Mouse (Mus musculus) lung, embryonic 14.5 days (tissue): ENCODE results near the gene Ddx46. TPM values are rescaled to one million over a fixed set of nuclear protein-coding genes. Genes with fewer than 3 reads are reported as not detected.
"Not testable (repeated sequence)": the region's sequence is repeated elsewhere in the genome, so short reads cannot be mapped to it uniquely, and the experiment has no call there.

Experiments used
- ATAC-seq: fragments of 200-750 bp; cut with Nextera tagmentation; 2 replicates; pipeline ENCODE4 v1.8.0; 2017; ENCODE audit warnings: mild to moderate bottlenecking, moderate TSS enrichment, moderate library complexity; ENCODE audit not compliant: insufficient read depth
- DNase-seq: peaks from one replicate; pipeline ENCODE4 v3.0.0-alpha.2; 2015
- H3K27ac ChIP-seq: fragments of 300-500 bp; sonication (generic); 2 replicates; pipeline ENCODE4 v1.5.1; 2014; ENCODE audit warnings: low read depth, mild to moderate bottlenecking, moderate library complexity
- H3K27me3 ChIP-seq: fragments of 300-500 bp; sonication (generic); 2 replicates; pipeline ENCODE4 v1.6.1; 2014; ENCODE audit warnings: low read length, control low read depth; ENCODE audit not compliant: insufficient read depth
- H3K36me3 ChIP-seq: fragments of 300-500 bp; sonication (generic); 2 replicates; pipeline ENCODE4 v1.6.1; 2014; ENCODE audit warnings: control low read depth; ENCODE audit not compliant: insufficient read depth
- H3K4me1 ChIP-seq: fragments of 300-500 bp; sonication (generic); 2 replicates; pipeline ENCODE4 v1.6.1; 2014; ENCODE audit warnings: antibody characterized with exemption, control low read depth; ENCODE audit not compliant: insufficient read depth
- H3K4me2 ChIP-seq: fragments of 300-500 bp; sonication (generic); 2 replicates; pipeline ENCODE4 v1.6.1; 2014; ENCODE audit warnings: mild to moderate bottlenecking
- H3K4me3 ChIP-seq: fragments of 300-500 bp; sonication (generic); 2 replicates; pipeline ENCODE4 v1.5.1; 2014; ENCODE audit warnings: low read depth, low read length
- H3K9ac ChIP-seq: fragments of 300-500 bp; sonication (generic); 2 replicates; pipeline ENCODE4 v1.6.1; 2014
- H3K9me3 ChIP-seq: fragments of 300-500 bp; sonication (generic); 2 replicates; pipeline ENCODE4 v1.6.1; 2016; ENCODE audit warnings: low read depth, low read length, control low read depth
- CTCF ChIP-seq: IDR thresholded peaks from 2 replicates; pipeline ENCODE4 v1.5.1; 2016; ENCODE audit warnings: antibody characterized with exemption, low read depth
- WGBS: fragments of 180-500 bp; shearing (Covaris S2); extraction: QIAGEN DNeasy Blood & Tissue Kit; methylation state at CpG from one replicate; pipeline ENCODE4 v1.1.7; 2014; 5-methylcytosine and 5-hydroxymethylcytosine counted together
- polyA plus RNA-seq: library from polyadenylated mRNA; unstranded; fragments of >200 nt; fragmentation: Nextera tagmentation; extraction: Ambion mirVana; gene quantifications from 2 replicates; pipeline ENCODE4 v1.2.1, GENCODE M21; 2014

Gene Ddx46
- polyA plus RNA-seq, 1 experiment from 2014 or later = 43.7 TPM

- Histone ChIP-seq H3K4me3 (no peak overlapping the region), H3K9ac (no peak overlapping the region), H3K9me3 (no peaks in the 10 kb centered on the region), H3K4me1 (no peaks in the 10 kb centered on the region), H3K27ac (no peak overlapping the region), H3K4me2 (no peak overlapping the region), H3K36me3 (peaks cover 28% of the 10 kb centered on the region), H3K27me3 (no peaks in the 10 kb centered on the region)
- ATAC-seq (no peak), DNase-seq (no peak)
- 35% methylated on average over 5 of the region's 5 CpGs for WGBS
- TF ChIP-seq CTCF = no peak
These were observed 21.4 kb upstream of the Ddx46 start for GRCm38 (mm10) chr13:55613471-55613870.

DNA sequence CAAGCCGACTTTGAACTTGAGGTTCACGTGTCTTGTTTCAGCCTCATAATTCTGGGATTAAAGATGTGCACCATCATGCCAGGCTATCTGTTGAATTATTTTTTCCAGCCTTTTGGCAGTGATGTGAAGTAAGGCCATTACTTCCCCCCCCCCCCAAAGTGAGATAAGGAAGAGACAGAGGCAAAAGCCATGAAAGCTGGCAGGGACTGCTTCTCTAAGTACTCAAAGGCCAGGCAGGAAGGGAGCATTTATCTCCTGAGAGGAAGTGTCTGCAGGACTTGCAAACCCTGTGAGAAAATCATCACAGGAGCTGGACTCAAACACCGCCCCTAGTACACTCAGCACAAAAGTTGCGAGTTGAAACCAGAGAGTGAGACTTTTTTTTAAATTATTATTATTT, 15.5 kb upstream of the Ddx46 start:
- H3K9ac ChIP-seq = no peak overlapping the region
- ATAC-seq (no peak), DNase-seq (no peak)
- TF ChIP-seq CTCF = no peak
- H3K4me3 ChIP-seq = no peak overlapping the region
- no peak overlapping the region for H3K27ac ChIP-seq
- no peaks in the 10 kb centered on the region for H3K9me3 ChIP-seq
- H3K27me3 ChIP-seq = no peaks in the 10 kb centered on the region
- H3K4me1 ChIP-seq = peaks cover 3% of the 10 kb centered on the region; the same call in 1 of the 2 replicates
- no peak overlapping the region for H3K4me2 ChIP-seq
- 94% methylated on average over 4 of the region's 4 CpGs for WGBS
- no peaks in the 10 kb centered on the region for H3K36me3 ChIP-seq

DNA sequence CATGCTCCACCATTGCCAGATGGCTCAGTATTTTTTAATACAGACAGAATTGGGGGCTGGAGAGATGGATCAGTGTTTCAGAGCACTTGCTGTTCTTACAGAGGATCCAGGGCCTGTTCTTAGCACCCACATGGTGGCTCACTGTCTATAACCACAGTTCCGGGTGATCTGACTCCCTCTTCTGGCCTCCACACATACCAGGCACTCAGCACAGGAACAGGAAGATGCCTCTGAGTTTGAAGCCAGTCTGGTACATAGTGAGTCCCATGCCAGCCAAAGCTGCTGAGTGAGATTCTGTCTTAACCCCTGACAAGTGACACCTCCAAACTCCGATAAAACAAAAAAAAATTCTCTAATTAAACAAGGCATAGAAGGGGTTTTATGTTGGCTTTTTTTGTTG, 14.6 kb upstream of the Ddx46 start:
- Histone ChIP-seq H3K27ac (no peak overlapping the region), H3K9ac (no peak overlapping the region), H3K27me3 (no peaks in the 10 kb centered on the region), H3K36me3 (peaks cover 8% of the 10 kb centered on the region; the same call in 1 of the 2 replicates), H3K4me1 (peaks cover 3% of the 10 kb centered on the region; the same call in 1 of the 2 replicates), H3K4me2 (no peak overlapping the region), H3K4me3 (no peak overlapping the region), H3K9me3 (no peaks in the 10 kb centered on the region)
- no peak for TF ChIP-seq CTCF
- DNase-seq = no peak
- WGBS = 83% methylated on average over 2 of the region's 2 CpGs
- no peak for ATAC-seq

DNA sequence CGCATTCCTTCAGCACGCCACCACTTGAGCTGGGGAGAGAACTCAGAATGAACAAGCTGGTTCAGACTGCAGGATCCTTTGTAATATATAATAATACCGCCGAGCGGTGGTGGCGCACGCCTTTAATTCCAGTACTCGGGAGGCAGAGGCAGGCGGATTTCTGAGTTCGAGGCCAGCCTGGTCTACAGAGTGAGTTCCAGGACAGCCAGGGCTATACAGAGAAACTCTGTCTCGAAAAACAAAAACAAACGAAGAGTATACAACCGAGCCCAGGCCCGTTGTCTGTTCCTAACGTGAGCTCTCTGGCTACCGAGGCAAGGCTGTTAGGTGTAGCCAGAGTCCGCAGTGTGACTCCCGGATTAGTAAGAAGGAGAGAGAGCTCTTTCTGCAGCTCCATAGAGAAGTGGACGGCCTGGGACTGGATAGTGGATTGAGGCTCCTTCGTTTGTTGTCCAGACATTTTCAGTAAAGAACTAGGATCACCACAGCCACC, 12.6 kb upstream of the Ddx46 start:
- DNase-seq = not testable (repeated sequence)
- WGBS = 17% methylated on average over 20 of the region's 20 CpGs

GRCm38 (mm10) chr13:55622649-55623541, 11.9 kb upstream of the Ddx46 start, which contains the start of gene Caml:
Gene Caml, plus strand, starts transcription at chr13:55623005.
- DNase-seq (peak; percentile 98), ATAC-seq (peak; percentile 100)
- Histone ChIP-seq H3K4me3 (peak within 1 kb of the TSS; percentile 85), H3K9me3 (no peaks in the 10 kb centered on the region), H3K4me1 (peaks cover 3% of the 10 kb centered on the region; the same call in 1 of the 2 replicates), H3K36me3 (peaks cover 20% of the 10 kb centered on the region; the same call in 1 of the 2 replicates), H3K27me3 (no peaks in the 10 kb centered on the region), H3K4me2 (peak within 1 kb of the TSS; percentile 91), H3K9ac (peak within 1 kb of the TSS; percentile 78), H3K27ac (peak within 1 kb of the TSS; percentile 88)
- under 1% methylated on average over 59 of the region's 59 CpGs for WGBS
- no peak for TF ChIP-seq CTCF

More for the DNA sequence above, 12.6 kb upstream of the Ddx46 start:
- H3K27ac ChIP-seq = peak overlapping the region; percentile 88; the same call in 1 of the 2 replicates
- not testable (repeated sequence) for H3K27me3 ChIP-seq, ATAC-seq, H3K4me1 ChIP-seq, H3K9me3 ChIP-seq
- peak overlapping the region; percentile 85 for H3K4me3 ChIP-seq
- peak overlapping the region; percentile 91 for H3K4me2 ChIP-seq
- peak overlapping the region; percentile 78 for H3K9ac ChIP-seq
- H3K36me3 ChIP-seq = peaks cover 19% of the 10 kb centered on the region; the same call in 1 of the 2 replicates

DNA sequence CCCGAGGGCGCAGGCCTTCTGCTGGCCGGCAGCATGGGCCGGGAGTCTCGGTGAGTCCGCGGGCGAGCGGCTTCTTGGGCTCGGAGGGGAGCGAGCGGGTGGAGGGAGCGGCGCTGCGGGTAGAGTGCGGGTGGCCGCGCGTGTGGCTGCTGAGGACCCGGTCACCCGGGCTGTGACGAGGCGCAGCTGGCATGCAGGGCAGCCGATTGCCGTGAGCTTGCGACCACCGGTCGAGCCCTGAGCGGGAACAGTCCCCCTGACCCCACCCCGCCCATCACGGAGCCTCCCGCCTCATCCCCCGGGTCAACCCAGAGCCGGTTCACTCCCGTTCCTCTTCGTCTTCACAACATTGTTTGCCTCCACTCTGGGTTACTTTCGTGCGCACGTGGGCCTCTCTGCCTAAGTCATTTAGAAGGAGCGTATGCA, 332 bp downstream of the Ddx46 start:
- DNase-seq = no peak
- peak overlapping the region; percentile 90 for H3K9ac ChIP-seq
- H3K4me2 ChIP-seq = peak overlapping the region; percentile 70
- H3K9me3 ChIP-seq = no peaks in the 10 kb centered on the region
- H3K36me3 ChIP-seq = peaks cover 49% of the 10 kb centered on the region
- H3K27ac ChIP-seq = no peak overlapping the region
- peaks cover 3% of the 10 kb centered on the region; the same call in 1 of the 2 replicates for H3K4me1 ChIP-seq
- ATAC-seq = peak; percentile 51; the same call in 1 of the 2 replicates
- under 1% methylated on average over 40 of the region's 40 CpGs for WGBS
- peak overlapping the region; percentile 94 for H3K4me3 ChIP-seq
- no peaks in the 10 kb centered on the region for H3K27me3 ChIP-seq
- no peak for TF ChIP-seq CTCF
